Mouse (Mus musculus): Measurements from ENCODE around the gene Hoxa10.

Hoxa10 gene

DNA sequence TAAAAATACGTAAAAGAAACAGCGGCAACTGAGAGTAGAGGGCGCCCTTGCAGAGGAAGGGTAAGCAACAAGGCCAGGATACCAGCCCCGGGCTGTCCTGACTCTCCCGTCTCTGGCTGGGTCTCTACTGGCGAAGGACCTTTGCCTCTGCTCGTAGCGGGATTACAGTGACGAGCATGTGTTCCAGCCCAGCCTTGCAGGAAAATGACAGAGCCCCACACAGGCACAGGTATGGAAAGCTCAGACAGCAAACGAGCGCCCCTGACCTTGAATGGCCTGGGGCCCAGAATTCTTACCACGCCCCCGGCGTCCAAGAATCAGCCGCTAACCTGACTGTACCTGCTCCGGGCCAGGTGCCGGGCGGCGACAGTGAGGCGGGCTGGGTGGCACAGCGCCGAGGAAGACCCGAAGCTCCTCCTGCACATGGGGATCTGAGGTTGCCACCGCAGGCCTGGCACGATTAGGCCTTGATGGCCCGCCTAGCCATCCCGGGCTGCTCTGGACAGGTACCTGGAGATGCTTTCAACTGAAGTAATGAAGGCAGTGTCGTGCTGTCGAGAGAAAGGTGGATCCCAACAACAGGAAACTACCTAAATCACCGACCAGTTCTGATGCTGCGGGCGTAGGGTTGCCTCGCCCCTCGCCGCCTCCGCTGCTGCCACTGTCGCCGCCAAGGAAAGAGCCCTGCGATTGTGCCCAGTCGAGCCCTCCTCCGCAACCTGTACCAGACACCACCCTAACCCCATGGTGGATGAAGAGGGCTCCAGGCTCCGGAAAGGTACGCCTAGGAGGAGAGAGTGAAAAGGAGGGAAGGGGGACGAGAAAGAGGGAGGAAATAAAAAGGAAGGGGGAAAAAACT, 10.9 kb downstream of the Hoxa10 start:
- DNase-seq: peak; percentile 67 to 78

DNA sequence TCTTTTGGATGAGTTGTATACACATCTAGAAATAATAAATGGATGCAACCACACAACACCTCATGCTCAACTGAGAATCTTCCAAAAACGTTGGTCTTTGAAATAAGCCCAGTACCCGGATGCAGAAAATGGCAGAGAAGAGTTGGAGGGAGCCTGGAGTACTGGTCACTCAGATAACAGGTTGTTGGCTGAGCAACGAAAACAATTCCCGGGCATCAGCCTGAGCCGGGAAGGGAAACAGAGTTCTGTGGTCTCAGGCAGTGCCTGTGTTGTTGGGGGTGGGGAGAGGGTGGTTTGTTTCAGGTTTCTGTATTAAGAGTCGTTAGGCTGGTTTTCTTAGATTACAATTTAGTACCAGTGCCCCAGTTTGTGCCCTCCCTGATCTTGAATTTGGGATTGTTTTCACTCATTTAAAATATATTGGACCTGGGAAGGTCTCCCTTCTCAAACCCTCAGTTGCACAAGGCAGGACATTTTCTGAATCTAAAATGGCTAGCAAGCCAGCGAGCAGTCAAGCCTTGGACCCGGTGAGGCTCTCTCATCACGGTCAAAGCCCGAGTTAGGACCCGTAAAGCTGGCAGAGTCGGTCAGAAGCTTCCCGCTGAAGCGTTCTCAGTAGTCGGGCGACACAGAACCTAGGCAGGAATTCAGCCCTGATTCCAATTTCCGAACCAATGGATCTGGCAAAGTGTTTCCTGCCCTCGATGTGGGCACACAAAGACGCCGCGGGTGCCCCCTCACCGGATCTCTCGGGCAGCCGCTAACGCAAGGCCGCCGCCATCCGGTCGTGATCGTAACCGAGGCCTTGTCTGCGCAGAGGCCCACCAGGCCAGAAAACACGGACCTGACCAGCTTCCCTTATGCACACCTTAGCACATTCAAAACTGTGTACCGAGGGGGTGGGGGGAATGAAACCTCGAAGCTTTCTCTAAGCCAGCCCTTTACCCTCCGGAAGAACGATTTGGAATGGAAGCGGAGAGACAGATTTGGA, 11.9 kb downstream of the Hoxa10 start:
- peak; percentile 74 to 81 for DNase-seq

DNA sequence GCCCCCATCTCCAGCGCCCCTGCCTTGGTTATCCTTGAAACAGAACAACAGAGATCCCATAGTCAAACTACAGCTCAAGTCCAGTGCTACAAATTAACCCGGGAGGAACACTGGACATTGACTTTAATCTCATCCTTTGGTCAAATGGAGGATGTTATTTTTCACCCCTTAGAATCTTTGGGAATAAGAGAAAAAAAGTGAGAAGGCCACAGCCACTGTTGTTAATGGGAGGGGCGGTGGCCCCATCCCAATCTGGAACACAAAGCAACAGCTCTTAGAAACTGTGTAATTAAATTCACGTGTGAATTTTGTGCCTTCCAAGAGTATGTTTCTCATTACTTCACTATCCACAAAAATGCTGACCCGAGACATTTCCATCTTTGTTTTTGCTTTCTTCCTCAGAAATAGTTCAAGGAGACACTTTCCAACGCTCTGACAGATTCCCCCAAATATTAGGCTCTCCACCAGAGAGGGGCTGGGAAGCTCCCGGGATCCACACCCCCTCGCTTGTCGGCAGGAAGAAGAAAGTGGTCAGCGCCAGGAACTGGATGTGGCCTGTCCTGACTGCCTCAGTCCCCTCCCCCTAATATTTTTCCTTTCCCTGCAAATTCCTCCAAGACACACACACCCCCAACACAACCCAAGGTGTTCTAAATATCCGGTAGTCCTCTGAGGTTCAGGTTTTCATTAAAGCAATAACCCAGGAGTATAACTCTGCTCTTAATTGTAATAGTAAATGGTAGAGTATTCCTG, 13.0 kb downstream of the Hoxa10 start:
- peak; percentile 62 to 79 for DNase-seq

DNA sequence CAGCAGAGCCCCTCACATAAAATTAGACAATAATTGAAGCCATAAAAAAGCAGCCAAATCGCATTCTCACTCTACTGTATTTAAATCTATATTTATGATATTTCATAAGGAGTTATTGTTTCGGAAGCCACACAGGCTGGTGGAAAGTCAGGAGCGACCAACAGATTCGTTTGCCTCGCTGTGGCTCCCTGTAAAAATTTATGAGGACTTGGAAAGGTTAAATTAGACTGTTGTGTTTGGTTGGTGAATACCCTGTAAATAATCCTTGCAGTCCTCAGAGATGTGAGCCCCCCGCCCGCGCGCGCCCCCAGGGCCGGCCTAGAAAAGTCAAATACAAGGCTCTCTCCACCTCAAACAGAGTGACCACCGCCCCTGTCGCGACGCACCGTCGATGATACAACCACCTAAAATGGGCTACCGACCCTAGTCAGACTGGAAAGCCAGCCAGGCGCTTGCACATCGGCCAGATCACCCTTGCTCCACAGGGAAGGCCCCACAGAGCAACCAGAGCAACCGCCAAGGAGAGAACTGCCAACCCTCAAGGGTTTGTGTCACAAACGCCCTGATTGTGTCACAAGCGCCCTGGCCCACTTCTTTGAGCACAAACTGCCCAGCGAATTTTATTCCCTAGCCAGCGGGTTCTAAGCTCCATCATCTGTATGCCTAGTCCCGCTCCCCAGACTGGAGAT, 13.9 kb downstream of the Hoxa10 start:
- DNase-seq: peak; percentile 74 to 82

DNA sequence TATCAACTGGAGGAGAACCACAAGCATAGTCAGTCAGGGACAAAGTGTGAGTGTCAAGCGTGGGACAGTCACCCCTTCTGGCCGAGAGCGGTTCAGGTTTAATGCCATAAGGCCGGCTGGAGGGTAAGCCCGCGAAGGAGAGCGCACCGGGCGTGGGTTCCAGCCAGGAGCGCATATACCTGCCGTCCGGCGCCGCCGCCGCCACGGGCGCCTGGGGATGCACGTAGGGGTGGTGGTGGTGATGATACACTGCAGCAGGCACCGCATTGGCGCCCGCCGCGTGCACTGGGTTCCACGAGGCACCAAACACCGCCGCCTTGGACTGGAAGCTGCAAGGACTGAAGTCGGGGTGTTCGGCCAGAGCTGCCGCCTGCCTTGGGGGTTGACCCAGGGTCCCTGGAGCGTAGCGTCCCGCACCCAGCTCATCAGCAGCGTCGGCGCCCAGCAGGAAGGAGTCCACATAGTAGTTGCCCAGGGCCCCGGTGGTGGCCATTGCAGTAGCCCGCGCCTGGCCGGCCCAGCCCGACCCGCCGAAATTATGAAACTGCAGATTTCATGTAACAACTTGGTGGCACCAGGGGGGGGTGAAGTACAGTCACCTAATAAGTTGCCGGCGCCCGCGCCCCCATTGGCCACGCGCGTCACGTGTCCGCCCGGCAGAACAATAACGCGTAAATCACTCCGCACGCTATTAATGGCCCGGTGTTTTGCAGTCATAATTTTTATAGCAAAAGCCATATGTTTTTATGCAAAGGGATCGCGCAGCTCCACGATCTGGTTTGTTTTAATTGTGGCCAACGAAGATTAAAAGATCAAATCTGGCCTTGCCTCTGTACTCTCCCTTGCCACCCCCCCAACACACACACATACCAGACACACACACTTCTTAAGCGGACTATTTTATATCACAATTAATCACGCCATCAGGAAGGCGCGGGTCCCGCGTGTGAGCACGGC, 14.8 kb downstream of the Hoxa10 start:
- DNase-seq: peak; percentile 92 to 96

DNA sequence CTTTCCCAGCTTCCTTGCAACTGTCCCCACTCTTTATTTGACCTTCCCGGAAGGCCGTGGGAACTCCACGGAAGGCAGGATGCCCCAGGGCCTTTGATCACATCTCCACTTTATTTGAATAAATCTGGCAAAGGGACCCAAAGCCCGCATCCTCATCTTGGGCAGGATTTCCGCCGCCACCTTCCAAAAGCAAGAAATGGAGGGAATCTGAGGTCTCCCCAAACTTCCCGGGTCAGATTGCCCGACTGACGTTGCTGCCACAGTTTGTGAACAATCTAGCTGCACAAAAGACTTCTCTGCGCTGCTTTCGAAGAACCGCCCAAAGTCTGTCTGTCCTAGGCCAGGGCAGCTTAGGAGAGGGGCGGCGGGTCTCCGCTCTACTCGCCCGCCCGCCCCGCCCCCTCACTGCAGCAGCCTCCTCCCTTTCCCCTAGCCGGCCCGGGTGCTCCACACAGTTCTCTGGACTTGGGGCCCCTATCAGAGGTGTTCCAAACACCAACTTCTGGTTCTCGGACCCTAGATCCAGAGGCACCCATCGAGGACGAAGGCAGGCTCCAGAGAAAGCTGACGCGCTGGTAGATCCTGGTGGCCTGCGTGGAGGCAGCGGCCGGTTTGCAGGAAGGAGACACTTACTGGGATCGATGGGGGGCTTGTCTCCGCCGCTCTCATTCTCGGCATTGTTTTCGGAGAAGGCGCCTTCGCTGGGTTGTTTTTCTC, 15.6 kb downstream of the Hoxa10 start:
- DNase-seq: peak; percentile 58 to 74

DNA sequence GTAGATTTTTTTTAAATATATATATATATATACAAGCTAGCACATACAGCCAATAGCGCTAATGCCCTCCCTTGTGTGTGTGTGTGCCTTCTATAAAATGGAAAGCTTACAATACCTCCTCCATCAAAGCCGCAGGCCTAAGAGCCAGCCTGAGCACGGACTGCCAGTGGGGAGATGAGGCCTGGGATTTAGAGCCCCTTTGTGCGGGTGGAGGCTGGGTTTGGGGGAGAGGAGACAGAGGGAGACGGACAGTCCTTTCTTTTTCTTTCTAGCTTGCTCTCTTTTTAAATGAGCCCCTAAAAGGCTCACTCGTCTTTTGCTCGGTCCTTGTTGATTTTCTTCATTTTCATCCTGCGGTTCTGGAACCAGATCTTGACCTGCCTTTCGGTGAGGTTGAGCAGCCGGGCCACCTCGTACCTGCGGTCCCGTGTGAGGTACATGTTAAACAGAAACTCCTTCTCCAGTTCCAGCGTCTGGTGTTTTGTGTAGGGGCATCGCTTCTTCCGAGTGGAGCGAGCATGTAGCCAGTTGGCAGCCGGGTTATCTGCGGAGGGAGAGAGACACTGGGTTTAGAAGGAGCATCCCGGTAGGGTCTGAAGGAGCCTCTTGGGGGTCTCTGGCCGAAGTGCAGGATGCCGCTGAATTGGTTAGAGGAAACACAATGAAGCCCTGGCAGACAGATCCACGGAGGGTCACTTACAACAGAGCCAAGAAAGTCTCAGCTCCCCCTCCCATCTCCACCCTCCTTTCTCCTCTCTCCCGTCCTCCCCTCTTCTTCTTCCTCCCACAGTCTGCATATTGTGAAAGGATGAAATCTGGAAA, 16.5 kb downstream of the Hoxa10 start:
- peak; percentile 45 to 59 for DNase-seq

DNA sequence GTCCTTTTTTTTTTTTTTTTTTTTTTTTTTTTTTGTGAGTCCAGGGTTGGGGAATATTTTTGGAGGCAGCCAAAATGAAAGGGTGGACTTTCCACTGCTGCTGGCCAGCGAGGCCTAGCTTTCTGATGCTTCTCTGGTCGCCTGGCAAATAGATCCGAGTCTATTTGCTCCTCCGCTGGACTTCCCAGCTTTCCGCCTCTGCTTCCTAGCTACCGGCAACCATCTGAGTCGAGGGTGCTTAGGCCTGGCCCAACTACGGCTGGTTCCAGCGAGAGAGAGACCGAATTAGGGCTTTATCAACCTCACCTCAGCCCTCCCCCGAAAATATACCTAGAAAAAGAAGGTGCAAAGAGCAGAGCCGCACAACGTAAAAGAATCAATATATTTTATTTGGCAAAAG, 17.9 kb downstream of the Hoxa10 start:
- DNase-seq: peak; percentile 41 to 63

DNA sequence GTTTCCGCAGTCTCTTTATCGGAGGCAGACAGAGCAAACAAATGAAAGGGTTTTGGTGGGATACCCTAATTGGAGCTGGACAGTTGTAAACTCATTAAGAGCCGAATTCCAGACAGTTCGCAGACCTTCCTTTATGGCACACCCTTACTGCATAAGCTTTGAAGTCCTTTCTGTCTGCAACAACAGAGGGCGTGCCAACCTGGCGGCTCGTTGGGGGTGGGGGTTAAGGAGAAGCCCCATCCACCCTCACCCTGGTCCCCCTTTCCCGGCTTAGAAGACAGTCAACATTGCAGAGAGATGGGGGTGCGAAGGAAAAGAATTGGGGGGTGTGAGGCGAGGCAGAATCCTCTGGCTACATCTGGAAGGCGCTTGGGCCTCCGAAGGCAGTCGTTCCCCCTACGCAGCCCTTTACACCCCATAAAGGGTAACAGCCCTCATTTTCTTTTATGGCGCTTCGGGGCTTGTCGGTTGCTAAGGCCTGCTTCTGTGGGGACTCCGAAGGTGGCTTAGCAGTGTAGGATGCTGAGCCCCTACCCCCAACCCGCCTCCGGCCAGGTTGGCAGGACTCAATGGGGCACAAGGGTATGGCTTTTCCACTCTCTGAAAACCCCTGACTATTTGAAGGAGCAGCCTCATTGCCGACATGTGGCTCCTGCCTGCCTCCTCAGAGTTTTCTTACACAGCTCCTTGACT, 18.5 kb downstream of the Hoxa10 start:
- DNase-seq: peak; percentile 76 to 84

DNA sequence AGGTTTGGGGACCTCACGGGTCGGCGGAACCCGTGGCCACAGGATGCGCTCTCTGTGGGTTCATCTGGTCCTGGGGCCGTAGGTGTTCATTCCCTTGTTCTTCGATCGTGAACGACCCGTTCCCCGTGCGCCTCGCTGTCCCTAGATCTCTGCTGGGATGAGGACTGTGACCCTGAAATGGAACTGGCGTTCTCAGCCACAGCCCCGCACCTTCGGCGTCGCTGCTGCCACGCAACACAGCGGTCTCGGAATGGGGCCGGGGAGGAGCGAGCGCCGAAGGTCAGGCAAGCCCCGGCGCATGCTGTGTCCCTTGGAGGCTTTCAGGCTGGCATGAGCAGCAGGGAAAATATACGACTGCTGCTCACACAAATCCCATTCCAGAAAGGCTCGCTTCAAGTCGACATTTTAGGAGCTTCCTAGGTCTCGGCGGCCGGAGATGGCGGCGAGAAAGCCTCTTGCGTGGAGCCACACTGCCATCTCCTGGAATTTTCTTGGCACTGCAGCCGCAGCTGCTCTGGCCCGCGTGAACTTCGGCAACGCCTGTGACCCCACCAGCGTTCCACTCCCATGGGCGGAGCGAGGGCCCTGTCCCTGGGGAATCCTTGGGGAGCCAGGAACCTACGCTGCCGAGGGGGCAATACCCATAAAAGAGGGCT, 19.2 kb downstream of the Hoxa10 start, which contains the start of gene Hoxa7:
Hoxa7 (minus strand) TSS at position 518 of the 656 bp plus-strand sequence.
- DNase-seq: peak; percentile 97

DNA sequence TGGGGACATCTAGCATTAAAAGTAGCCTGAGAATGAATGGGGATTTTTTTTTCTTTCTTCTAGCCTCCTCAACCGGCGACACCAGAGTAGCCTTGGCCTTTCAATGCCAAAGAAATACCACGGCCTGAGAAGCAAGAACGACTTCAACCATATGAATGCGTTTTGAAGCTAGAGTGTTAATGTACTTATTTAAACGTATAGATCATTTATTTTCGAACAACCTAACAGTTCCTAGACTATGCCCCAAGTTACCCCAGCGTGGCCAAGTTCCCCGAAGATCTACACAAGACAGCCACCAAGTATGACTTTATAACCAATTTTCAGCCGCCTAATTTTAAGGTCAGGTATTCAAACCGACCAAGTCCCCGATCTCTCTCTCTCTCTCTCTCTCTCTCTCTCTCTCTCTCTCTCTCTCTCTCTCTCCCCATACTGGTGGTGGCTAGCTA, 19.8 kb downstream of the Hoxa10 start:
- no peak for DNase-seq

DNA sequence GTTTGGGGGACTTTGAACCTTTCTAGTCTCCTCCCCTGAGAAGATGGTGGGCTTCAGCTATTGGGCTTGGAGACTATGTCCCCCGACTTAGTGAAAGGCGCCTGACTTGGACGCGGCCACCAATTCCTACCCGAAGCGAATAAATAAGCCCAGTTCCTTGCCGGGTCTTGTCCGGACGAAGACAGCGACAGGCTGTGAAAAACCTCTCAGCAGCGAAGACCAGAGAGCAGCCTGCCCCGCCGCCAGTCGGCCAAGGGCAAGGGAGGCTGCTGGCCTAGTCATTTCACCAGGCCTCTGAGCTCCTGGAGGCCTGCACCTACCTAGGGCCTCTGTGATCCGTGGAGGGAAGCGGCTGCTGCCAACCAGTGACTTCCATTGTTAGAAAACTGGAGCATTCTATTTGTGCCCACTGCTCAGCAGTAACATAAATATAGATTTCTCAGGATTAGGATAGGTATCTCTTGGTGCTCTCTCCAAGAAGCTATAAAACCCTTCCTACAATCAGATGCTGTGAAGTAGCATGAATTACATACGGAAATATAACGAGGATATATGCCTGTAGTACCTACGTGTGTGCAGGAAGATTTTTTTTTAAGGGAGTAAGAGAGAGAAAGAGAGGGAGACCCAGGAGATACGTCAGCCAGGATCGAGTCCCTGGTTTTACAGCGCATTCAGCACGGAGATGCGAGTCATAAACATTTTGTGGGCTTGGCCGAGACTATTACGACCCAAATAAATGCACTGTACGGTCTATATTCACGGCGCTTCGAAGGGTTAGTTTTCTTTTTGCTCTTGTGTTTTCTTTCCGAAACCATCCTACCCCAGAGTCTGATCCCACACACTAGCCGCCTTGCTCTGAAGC, 20.4 kb downstream of the Hoxa10 start:
- DNase-seq: peak; percentile 70 to 82

DNA sequence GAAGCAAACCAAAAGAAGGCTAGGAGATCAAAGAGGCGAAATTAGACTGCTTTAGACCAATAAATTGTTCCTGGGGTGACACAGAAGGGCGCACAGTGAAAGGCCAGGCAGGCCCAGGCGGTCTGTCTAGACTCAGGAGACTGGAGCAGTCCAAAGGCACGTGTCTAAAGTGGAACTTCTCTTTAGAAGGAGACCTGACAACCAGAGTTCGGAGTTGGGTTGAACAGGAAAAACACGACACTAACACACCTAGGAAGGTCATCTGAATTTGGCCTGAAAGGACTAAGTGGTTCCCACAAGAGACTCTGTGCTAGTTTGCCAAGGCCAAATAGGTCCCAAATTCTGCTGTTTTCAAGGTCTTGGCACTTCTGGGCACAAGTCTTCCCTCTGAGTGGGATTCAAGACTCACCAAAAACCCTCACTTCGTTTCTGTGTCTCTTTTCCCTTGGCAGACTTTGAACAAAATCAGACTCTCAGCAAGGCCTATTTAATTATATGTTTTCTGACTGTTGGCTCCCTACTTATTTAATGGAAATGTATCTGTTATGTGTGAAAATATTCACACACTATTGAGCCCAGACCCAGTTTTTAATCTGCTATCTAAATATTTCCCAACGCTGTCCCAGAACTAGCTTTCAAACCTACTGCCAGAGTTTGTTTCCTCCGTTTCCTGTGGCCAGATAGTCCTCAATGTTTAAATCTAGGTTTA, 21.3 kb downstream of the Hoxa10 start:
- DNase-seq: peak; percentile 24 to 59

DNA sequence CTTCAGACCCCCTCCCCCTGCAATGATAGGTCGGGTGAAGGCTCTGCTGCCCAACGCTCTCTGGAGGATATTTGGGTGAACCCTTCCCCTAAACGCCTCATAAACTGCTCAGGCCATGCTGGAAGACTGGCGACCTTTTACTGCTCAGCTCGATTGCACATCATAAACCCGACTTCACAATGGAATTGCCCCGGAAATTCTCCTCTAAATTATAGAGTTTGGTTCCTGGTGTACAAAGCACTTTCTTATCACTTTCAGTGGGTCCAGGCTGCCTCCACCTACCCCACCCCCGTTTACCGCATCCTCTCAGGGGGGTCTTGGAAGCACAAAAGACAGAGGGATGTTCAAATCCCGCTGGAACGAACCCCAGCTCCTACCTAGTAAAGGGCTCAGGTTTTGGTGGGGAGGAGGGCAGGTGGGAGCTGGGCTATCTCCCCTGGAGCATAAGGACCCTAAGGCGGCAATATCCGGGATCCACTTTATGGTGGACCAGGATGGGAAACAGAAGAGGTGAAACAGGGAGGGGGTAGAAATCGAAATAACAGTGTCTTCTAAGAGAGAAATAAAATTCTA, 21.9 kb downstream of the Hoxa10 start:
- DNase-seq: peak in 1 of 2 experiments; percentile 58

DNA sequence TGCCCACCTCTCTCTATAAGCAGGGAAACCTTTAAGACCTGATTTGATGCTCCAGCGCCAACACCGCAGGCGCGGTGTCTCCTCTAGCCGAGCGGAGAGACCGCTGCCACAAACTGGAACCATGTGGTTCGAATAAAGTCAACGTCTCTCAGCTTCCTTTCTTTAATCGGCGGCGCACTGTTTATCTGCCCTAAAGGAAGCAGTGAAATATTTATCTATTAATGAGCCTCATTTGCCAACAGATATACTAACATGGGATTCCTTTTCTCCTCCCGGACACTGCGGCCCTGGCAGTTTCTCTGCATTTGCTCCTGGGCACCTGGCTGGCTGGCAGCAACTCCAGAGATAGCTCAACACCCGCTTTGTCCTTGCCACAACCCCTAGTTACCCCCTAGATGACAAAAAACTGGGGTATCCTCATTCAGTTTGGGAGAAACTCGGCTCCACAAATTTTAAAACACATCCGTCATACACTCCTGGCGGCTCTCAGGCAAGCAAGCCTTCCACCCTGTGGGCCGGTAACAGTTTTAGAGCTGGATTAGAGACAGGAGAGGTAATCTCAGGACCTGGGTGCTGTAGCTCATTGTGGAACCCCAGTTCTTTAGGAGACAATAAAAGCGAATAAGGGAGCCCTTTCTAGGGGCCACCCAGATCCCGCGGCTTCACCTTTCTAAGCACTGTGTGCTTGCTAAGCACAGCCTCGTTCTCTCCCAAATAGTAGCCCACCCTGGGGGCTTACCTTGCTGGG, 22.6 kb downstream of the Hoxa10 start:
- peak; percentile 53 to 69 for DNase-seq
